Mouse (Mus musculus): ENCODE results near the gene Tmem120a. TPM values are rescaled to one million over a fixed set of nuclear protein-coding genes. Genes with fewer than 3 reads are reported as not detected.

The Tmem120a gene
- polyA plus RNA-seq, 1 experiment from 2014 or later = 93.5 TPM

GRCm38 (mm10) chr5:135719586-135720120 lies 24.6 kb downstream of the Tmem120a start:
- Histone ChIP-seq H3K9me3 (ENCODE audit: control insufficient read depth, low read length) (no peaks in the 10 kb centered on the region), H3K4me3 (ENCODE audit: low read length) (no peak overlapping the region), H3K36me3 (ENCODE audit: control insufficient read depth, insufficient read depth, low read length) (peaks cover 15% of the 10 kb centered on the region), H3K4me2 (ENCODE audit: low read length) (no peak overlapping the region), H3K27ac (ENCODE audit: low read depth, low read length) (no peak overlapping the region), H3K4me1 (ENCODE audit: control insufficient read depth, insufficient read depth, low read depth, low read length) (peaks cover 5% of the 10 kb centered on the region), H3K27me3 (replicated peaks; ENCODE audit: control insufficient read depth, insufficient read depth, low read length) (no peaks in the 10 kb centered on the region), H3K9ac (ENCODE audit: low read depth, low read length) (no peak overlapping the region)
- 83% methylated on average over 10 of the region's 10 CpGs for WGBS
- no peak for ATAC-seq

GRCm38 (mm10) chr5:135715624-135716023 lies 28.6 kb downstream of the Tmem120a start:
- ATAC-seq = no peak
- Histone ChIP-seq H3K9me3 (ENCODE audit: control insufficient read depth, low read length) (no peaks in the 10 kb centered on the region), H3K27me3 (replicated peaks; ENCODE audit: control insufficient read depth, insufficient read depth, low read length) (no peaks in the 10 kb centered on the region), H3K4me3 (ENCODE audit: low read length) (no peak overlapping the region), H3K36me3 (ENCODE audit: control insufficient read depth, insufficient read depth, low read length) (peaks cover 15% of the 10 kb centered on the region), H3K4me1 (ENCODE audit: control insufficient read depth, insufficient read depth, low read depth, low read length) (peaks cover 3% of the 10 kb centered on the region; the same call in 1 of the 2 replicates), H3K9ac (ENCODE audit: low read depth, low read length) (no peak overlapping the region), H3K4me2 (ENCODE audit: low read length) (no peak overlapping the region), H3K27ac (ENCODE audit: low read depth, low read length) (no peak overlapping the region)
- 57% methylated on average over 10 of the region's 10 CpGs for WGBS

- Histone ChIP-seq H3K9me3 (ENCODE audit: control insufficient read depth, low read length) (no peaks in the 10 kb centered on the region), H3K27ac (ENCODE audit: low read depth, low read length) (no peak overlapping the region), H3K36me3 (ENCODE audit: control insufficient read depth, insufficient read depth, low read length) (peaks cover 15% of the 10 kb centered on the region), H3K4me1 (ENCODE audit: control insufficient read depth, insufficient read depth, low read depth, low read length) (peaks cover 3% of the 10 kb centered on the region; the same call in 1 of the 2 replicates), H3K27me3 (replicated peaks; ENCODE audit: control insufficient read depth, insufficient read depth, low read length) (no peaks in the 10 kb centered on the region), H3K4me3 (ENCODE audit: low read length) (no peak overlapping the region), H3K9ac (ENCODE audit: low read depth, low read length) (no peak overlapping the region), H3K4me2 (ENCODE audit: low read length) (no peak overlapping the region)
- ATAC-seq = 0 out of 2 replicates have a peak, but pooled peaks have one; percentile 34
- WGBS = 54% methylated on average over 16 of the region's 16 CpGs
These were observed 30.6 kb downstream of the Tmem120a start for GRCm38 (mm10) chr5:135713441-135714218.

- Histone ChIP-seq H3K27ac (ENCODE audit: low read depth, low read length) (no peak overlapping the region), H3K36me3 (ENCODE audit: control insufficient read depth, insufficient read depth, low read length) (peaks cover 15% of the 10 kb centered on the region), H3K9ac (ENCODE audit: low read depth, low read length) (no peak overlapping the region), H3K9me3 (ENCODE audit: control insufficient read depth, low read length) (no peaks in the 10 kb centered on the region), H3K4me3 (ENCODE audit: low read length) (no peak overlapping the region), H3K27me3 (replicated peaks; ENCODE audit: control insufficient read depth, insufficient read depth, low read length) (no peaks in the 10 kb centered on the region), H3K4me1 (ENCODE audit: control insufficient read depth, insufficient read depth, low read depth, low read length) (peaks cover 3% of the 10 kb centered on the region; the same call in 1 of the 2 replicates), H3K4me2 (ENCODE audit: low read length) (no peak overlapping the region)
- WGBS = 66% methylated on average over 4 of the region's 4 CpGs
- no peak for ATAC-seq
These were observed 31.4 kb downstream of the Tmem120a start for GRCm38 (mm10) chr5:135712803-135713202.

- ATAC-seq = no peak
- H3K9ac ChIP-seq (ENCODE audit: low read depth, low read length) = no peak overlapping the region
- H3K4me2 ChIP-seq (ENCODE audit: low read length) = no peak overlapping the region
- WGBS = 92% methylated on average over 13 of the region's 13 CpGs
- H3K36me3 ChIP-seq (ENCODE audit: control insufficient read depth, insufficient read depth, low read length) = peaks cover 12% of the 10 kb centered on the region
- no peak overlapping the region for H3K27ac ChIP-seq (ENCODE audit: low read depth, low read length)
- H3K4me1 ChIP-seq (ENCODE audit: control insufficient read depth, insufficient read depth, low read depth, low read length) = peaks cover 3% of the 10 kb centered on the region; the same call in 1 of the 2 replicates
- H3K27me3 ChIP-seq (replicated peaks; ENCODE audit: control insufficient read depth, insufficient read depth, low read length) = no peaks in the 10 kb centered on the region
- no peaks in the 10 kb centered on the region for H3K9me3 ChIP-seq (ENCODE audit: control insufficient read depth, low read length)
- H3K4me3 ChIP-seq (ENCODE audit: low read length) = no peak overlapping the region
These were observed 32.5 kb downstream of the Tmem120a start for GRCm38 (mm10) chr5:135711582-135712355.

GRCm38 (mm10) chr5:135710599-135711214 lies 33.5 kb downstream of the Tmem120a start:
- no peak overlapping the region for H3K27ac ChIP-seq (ENCODE audit: low read depth, low read length)
- ATAC-seq = no peak
- no peak overlapping the region for H3K9ac ChIP-seq (ENCODE audit: low read depth, low read length)
- H3K36me3 ChIP-seq (ENCODE audit: control insufficient read depth, insufficient read depth, low read length) = peaks cover 5% of the 10 kb centered on the region; the same call in 1 of the 2 replicates
- peaks cover 3% of the 10 kb centered on the region; the same call in 1 of the 2 replicates for H3K4me1 ChIP-seq (ENCODE audit: control insufficient read depth, insufficient read depth, low read depth, low read length)
- no peak overlapping the region for H3K4me2 ChIP-seq (ENCODE audit: low read length)
- H3K9me3 ChIP-seq (ENCODE audit: control insufficient read depth, low read length) = no peaks in the 10 kb centered on the region
- WGBS = 91% methylated on average over 7 of the region's 7 CpGs
- no peaks in the 10 kb centered on the region for H3K27me3 ChIP-seq (replicated peaks; ENCODE audit: control insufficient read depth, insufficient read depth, low read length)
- H3K4me3 ChIP-seq (ENCODE audit: low read length) = no peak overlapping the region

- ATAC-seq = no peak
- Histone ChIP-seq H3K27me3 (replicated peaks; ENCODE audit: control insufficient read depth, insufficient read depth, low read length) (no peaks in the 10 kb centered on the region), H3K4me2 (ENCODE audit: low read length) (no peak overlapping the region), H3K27ac (ENCODE audit: low read depth, low read length) (no peak overlapping the region), H3K4me1 (ENCODE audit: control insufficient read depth, insufficient read depth, low read depth, low read length) (peaks cover 3% of the 10 kb centered on the region; the same call in 1 of the 2 replicates), H3K4me3 (ENCODE audit: low read length) (no peak overlapping the region), H3K9me3 (ENCODE audit: control insufficient read depth, low read length) (no peaks in the 10 kb centered on the region), H3K9ac (ENCODE audit: low read depth, low read length) (no peak overlapping the region), H3K36me3 (ENCODE audit: control insufficient read depth, insufficient read depth, low read length) (peaks cover 5% of the 10 kb centered on the region; the same call in 1 of the 2 replicates)
- 97% methylated on average over 5 of the region's 5 CpGs for WGBS
These were observed 34.5 kb downstream of the Tmem120a start for GRCm38 (mm10) chr5:135709716-135710115.

GRCm38 (mm10) chr5:135707855-135708254 lies 36.4 kb downstream of the Tmem120a start:
- 63% methylated on average over 1 of the region's 1 CpGs for WGBS
- ATAC-seq = no peak
- Histone ChIP-seq H3K4me1 (ENCODE audit: control insufficient read depth, insufficient read depth, low read depth, low read length) (no peaks in the 10 kb centered on the region), H3K9me3 (ENCODE audit: control insufficient read depth, low read length) (no peaks in the 10 kb centered on the region), H3K27me3 (replicated peaks; ENCODE audit: control insufficient read depth, insufficient read depth, low read length) (no peaks in the 10 kb centered on the region), H3K27ac (ENCODE audit: low read depth, low read length) (no peak overlapping the region), H3K9ac (ENCODE audit: low read depth, low read length) (no peak overlapping the region), H3K4me3 (ENCODE audit: low read length) (no peak overlapping the region), H3K36me3 (ENCODE audit: control insufficient read depth, insufficient read depth, low read length) (peaks cover 5% of the 10 kb centered on the region; the same call in 1 of the 2 replicates), H3K4me2 (ENCODE audit: low read length) (no peak overlapping the region)
